Mouse (Mus musculus) embryonic facial prominence, embryonic 13.5 days (tissue): ENCODE measurements around the gene Trim72. TPM values are rescaled to one million over a fixed set of nuclear protein-coding genes. Genes with fewer than 3 reads are reported as not detected.
"Not testable (repeated sequence)": the region's sequence is repeated elsewhere in the genome, so short reads cannot be mapped to it uniquely, and the experiment has no call there.

Experiments used
- ATAC-seq: fragments of 200-750 bp; cut with Nextera tagmentation; 2 replicates; pipeline ENCODE4 v1.8.0; 2017; ENCODE audit warnings: low read depth; ENCODE audit not compliant: insufficient number of reproducible peaks, insufficient read depth, low FRiP score, low TSS enrichment
- H3K27ac ChIP-seq: fragments of 300-500 bp; sonication (generic); 2 replicates; pipeline ENCODE4 v1.5.1; 2015; ENCODE audit warnings: moderate library complexity, mild to moderate bottlenecking, inconsistent platforms
- H3K27me3 ChIP-seq: fragments of 300-500 bp; sonication (generic); 2 replicates; pipeline ENCODE4 v1.6.1; 2015; ENCODE audit warnings: mild to moderate bottlenecking, inconsistent platforms
- H3K36me3 ChIP-seq: fragments of 300-500 bp; sonication (generic); 2 replicates; pipeline ENCODE4 v1.6.1; 2015; ENCODE audit warnings: mild to moderate bottlenecking, inconsistent platforms
- H3K4me1 ChIP-seq: fragments of 300-500 bp; sonication (generic); 2 replicates; pipeline ENCODE4 v1.6.1; 2015; ENCODE audit warnings: inconsistent platforms
- H3K4me2 ChIP-seq: fragments of 300-500 bp; sonication (generic); 2 replicates; pipeline ENCODE4 v1.6.1; 2015; ENCODE audit warnings: moderate library complexity, mild to moderate bottlenecking, inconsistent platforms
- H3K4me3 ChIP-seq: fragments of 300-500 bp; sonication (generic); 2 replicates; pipeline ENCODE4 v1.5.1; 2015; ENCODE audit warnings: mild to moderate bottlenecking, inconsistent platforms
- H3K9ac ChIP-seq: fragments of 300-500 bp; sonication (generic); 2 replicates; pipeline ENCODE4 v1.6.1; 2015; ENCODE audit warnings: mild to moderate bottlenecking, inconsistent platforms
- H3K9me3 ChIP-seq: fragments of 300-500 bp; sonication (generic); 2 replicates; pipeline ENCODE4 v1.6.1; 2016; ENCODE audit warnings: inconsistent platforms
- WGBS: fragments of 180-500 bp; shearing (Covaris S2); methylation state at CpG from one replicate; pipeline ENCODE4 v1.1.7; 2015; ENCODE audit warnings: mixed read lengths; 5-methylcytosine and 5-hydroxymethylcytosine counted together
- polyA plus RNA-seq: library from polyadenylated mRNA; unstranded; fragments of >200 nt; fragmentation: Nextera tagmentation; extraction: Ambion mirVana; gene quantifications from 2 replicates; pipeline ENCODE4 v1.2.1, GENCODE M21; 2015

Trim72 gene
- polyA plus RNA-seq, 1 experiment from 2014 or later = 0.18 TPM

- H3K4me2 ChIP-seq = no peak overlapping the region
- ATAC-seq = no peak
- no peaks in the 10 kb centered on the region for H3K36me3 ChIP-seq
- H3K9me3 ChIP-seq = no peaks in the 10 kb centered on the region
- no peak overlapping the region for H3K27ac ChIP-seq
- no peaks in the 10 kb centered on the region for H3K4me1 ChIP-seq
- no peaks in the 10 kb centered on the region for H3K27me3 ChIP-seq
- no peak overlapping the region for H3K9ac ChIP-seq
- WGBS = 87% methylated on average over 5 of the region's 5 CpGs
- no peak overlapping the region for H3K4me3 ChIP-seq
Measured at GRCm38 (mm10) chr7:128032290-128032988, 28.7 kb downstream of the Trim72 start.

DNA sequence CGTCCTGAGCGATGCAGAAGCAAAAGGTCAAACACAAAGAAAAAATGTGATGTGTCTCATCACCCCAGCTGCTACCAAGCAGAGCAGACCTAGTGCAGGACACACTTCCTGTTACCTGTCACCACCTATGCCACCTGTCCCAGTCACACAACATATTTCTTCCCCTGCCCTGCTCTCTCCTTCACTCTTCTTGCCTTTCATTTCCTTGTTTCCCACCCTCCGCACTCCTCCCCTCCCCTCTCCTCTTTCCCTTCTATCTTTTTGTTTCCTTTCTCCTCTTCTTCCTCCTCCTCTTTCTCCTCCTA, 29.2 kb downstream of the Trim72 start:
- Histone ChIP-seq H3K9me3 (no peaks in the 10 kb centered on the region), H3K4me2 (no peak overlapping the region), H3K4me1 (no peaks in the 10 kb centered on the region), H3K27ac (no peak overlapping the region), H3K9ac (no peak overlapping the region), H3K4me3 (no peak overlapping the region), H3K27me3 (no peaks in the 10 kb centered on the region), H3K36me3 (no peaks in the 10 kb centered on the region)
- 92% methylated on average over 3 of the region's 3 CpGs for WGBS
- no peak for ATAC-seq

GRCm38 (mm10) chr7:128033616-128034015, 29.9 kb downstream of the Trim72 start:
- no peaks in the 10 kb centered on the region for H3K9me3 ChIP-seq
- ATAC-seq = no peak
- H3K4me2 ChIP-seq = no peak overlapping the region
- H3K27ac ChIP-seq = no peak overlapping the region
- no peak overlapping the region for H3K9ac ChIP-seq
- H3K4me1 ChIP-seq = no peaks in the 10 kb centered on the region
- H3K36me3 ChIP-seq = no peaks in the 10 kb centered on the region
- 90% methylated on average over 4 of the region's 4 CpGs for WGBS
- H3K27me3 ChIP-seq = no peaks in the 10 kb centered on the region
- no peak overlapping the region for H3K4me3 ChIP-seq

GRCm38 (mm10) chr7:128042161-128042820, 38.5 kb downstream of the Trim72 start:
- not testable (repeated sequence) for H3K9ac ChIP-seq, H3K9me3 ChIP-seq, ATAC-seq, H3K4me3 ChIP-seq, H3K36me3 ChIP-seq, H3K27ac ChIP-seq, H3K27me3 ChIP-seq, H3K4me2 ChIP-seq, H3K4me1 ChIP-seq
- WGBS = 79% methylated on average over 15 of the region's 15 CpGs

DNA sequence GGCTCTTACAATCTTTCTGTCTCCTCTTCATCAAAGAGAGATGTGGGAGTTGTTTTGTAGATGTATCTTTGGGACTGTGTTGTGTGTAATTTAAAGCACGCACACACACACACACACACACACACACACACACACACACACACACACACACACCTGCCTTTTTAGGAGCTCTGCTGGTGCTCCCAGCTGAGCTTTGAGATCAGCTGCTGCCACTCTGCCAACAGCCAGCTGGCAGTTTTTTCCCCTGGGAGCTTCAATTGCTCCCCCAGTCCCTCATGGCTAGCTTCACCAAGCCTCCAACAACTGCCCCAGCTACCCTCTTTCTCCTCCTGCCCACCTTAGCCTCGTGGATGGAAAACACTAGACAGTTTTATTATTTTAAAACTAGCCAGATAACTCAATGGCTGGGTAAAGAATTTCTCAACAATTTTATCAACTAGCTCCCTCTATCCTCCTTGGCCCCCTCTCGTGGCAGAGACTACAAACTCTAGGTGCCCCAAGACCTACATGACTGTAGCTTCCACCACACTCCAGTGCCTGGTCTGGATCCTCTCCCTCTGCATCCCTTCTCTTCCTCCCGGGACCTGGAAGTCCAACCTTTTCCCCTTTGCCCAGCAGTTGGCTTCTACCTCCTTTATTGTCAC, 40.5 kb downstream of the Trim72 start:
- Histone ChIP-seq H3K4me3 (no peak overlapping the region), H3K36me3 (no peaks in the 10 kb centered on the region), H3K27ac (no peak overlapping the region), H3K27me3 (no peaks in the 10 kb centered on the region), H3K9me3 (no peaks in the 10 kb centered on the region), H3K9ac (no peak overlapping the region), H3K4me2 (no peak overlapping the region), H3K4me1 (no peaks in the 10 kb centered on the region)
- ATAC-seq = no peak
- 64% methylated on average over 4 of the region's 4 CpGs for WGBS

DNA sequence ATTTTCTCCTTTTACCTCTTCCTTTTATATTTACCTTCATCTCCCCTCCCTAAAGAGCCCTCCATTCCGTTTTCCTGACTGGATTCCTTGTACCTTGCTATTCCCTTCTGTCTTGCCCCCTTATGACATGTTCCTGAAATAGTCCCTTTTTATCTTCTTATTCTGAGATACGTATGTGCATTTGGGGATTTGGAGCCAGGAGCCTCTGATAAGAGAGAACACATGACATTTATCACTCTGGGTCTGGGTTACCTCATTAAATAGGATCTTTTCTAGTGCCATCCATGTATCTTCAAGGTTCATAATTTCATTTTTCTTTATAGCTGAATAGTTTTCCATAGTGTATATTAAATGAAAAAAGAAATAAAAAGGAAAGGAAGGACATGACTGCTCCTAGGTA, 41.9 kb downstream of the Trim72 start:
- Histone ChIP-seq H3K36me3 (no peaks in the 10 kb centered on the region), H3K4me3 (no peak overlapping the region), H3K9ac (no peak overlapping the region), H3K4me1 (no peaks in the 10 kb centered on the region), H3K27me3 (no peaks in the 10 kb centered on the region), H3K9me3 (no peaks in the 10 kb centered on the region), H3K4me2 (no peak overlapping the region), H3K27ac (no peak overlapping the region)
- ATAC-seq = no peak
- WGBS = 66% methylated on average over 2 of the region's 2 CpGs

GRCm38 (mm10) chr7:128048819-128049218, 45.1 kb downstream of the Trim72 start:
- H3K9me3 ChIP-seq = no peaks in the 10 kb centered on the region
- no peaks in the 10 kb centered on the region for H3K27me3 ChIP-seq
- no peak overlapping the region for H3K4me3 ChIP-seq
- WGBS = 93% methylated on average over 4 of the region's 4 CpGs
- H3K27ac ChIP-seq = no peak overlapping the region
- H3K9ac ChIP-seq = no peak overlapping the region
- ATAC-seq = no peak
- no peaks in the 10 kb centered on the region for H3K4me1 ChIP-seq
- no peak overlapping the region for H3K4me2 ChIP-seq
- no peaks in the 10 kb centered on the region for H3K36me3 ChIP-seq

DNA sequence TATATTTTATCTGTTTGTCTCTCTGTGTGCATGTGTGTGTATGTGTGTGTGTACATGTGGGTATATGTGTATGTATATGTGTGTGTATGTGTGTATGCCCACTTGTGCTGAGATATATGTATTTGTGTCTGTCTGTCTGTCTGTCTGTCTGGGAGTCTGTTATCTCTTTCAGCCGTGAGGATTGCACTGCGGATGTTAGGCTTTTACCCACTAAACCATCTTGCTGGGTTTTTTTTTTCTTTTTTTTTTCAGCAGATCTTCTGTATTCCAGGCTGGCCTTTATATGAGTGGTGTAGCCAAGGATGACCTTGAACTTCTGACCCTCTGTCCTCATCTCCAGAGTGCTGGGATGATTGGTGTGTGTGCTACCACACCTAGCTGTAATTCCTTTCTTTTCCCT, 45.5 kb downstream of the Trim72 start:
- Histone ChIP-seq H3K27me3 (no peaks in the 10 kb centered on the region), H3K27ac (no peak overlapping the region), H3K4me3 (no peak overlapping the region), H3K4me1 (no peaks in the 10 kb centered on the region), H3K9ac (no peak overlapping the region), H3K36me3 (no peaks in the 10 kb centered on the region), H3K4me2 (no peak overlapping the region), H3K9me3 (no peaks in the 10 kb centered on the region)
- no peak for ATAC-seq
- WGBS = 88% methylated on average over 2 of the region's 2 CpGs

DNA sequence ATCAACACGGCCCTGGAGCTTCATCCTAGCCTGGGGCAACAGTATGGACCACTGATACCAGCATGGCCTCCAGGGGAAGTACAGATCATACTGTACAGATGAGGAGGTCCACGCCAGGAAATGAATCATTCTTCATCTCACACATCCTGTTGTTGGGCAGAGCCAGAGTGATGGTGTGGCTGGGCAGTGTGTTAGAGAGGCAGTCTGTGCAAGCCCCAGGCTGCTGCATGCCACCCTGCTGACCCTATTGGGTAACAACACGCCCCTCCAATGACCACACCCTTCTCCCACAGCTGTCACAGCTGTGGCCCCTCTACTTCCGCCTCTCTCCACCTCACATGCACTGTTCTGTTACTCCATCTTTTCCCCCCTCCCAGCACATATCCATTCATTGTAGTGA, 47.0 kb downstream of the Trim72 start:
- H3K4me3 ChIP-seq = no peak overlapping the region
- ATAC-seq = no peak
- H3K4me1 ChIP-seq = no peaks in the 10 kb centered on the region
- H3K4me2 ChIP-seq = no peak overlapping the region
- WGBS = 58% methylated on average over 4 of the region's 4 CpGs
- H3K36me3 ChIP-seq = no peaks in the 10 kb centered on the region
- H3K27me3 ChIP-seq = no peaks in the 10 kb centered on the region
- H3K9ac ChIP-seq = no peak overlapping the region
- no peak overlapping the region for H3K27ac ChIP-seq
- H3K9me3 ChIP-seq = no peaks in the 10 kb centered on the region

- no peak for ATAC-seq
Measured at GRCm38 (mm10) chr7:128053061-128053460, 49.3 kb downstream of the Trim72 start.

GRCm38 (mm10) chr7:128056917-128057444, 53.2 kb downstream of the Trim72 start:
- ATAC-seq = no peak
- H3K36me3 ChIP-seq = no peaks in the 10 kb centered on the region
- 66% methylated on average over 3 of the region's 3 CpGs for WGBS
- no peaks in the 10 kb centered on the region for H3K27me3 ChIP-seq
- no peak overlapping the region for H3K4me3 ChIP-seq
- no peak overlapping the region for H3K27ac ChIP-seq
- no peak overlapping the region for H3K4me2 ChIP-seq
- H3K9me3 ChIP-seq = no peaks in the 10 kb centered on the region
- no peak overlapping the region for H3K9ac ChIP-seq
- no peaks in the 10 kb centered on the region for H3K4me1 ChIP-seq

More at GRCm38 (mm10) chr7:128053061-128053460, 49.3 kb downstream of the Trim72 start:
- no peaks in the 10 kb centered on the region for H3K27me3 ChIP-seq
- no peak overlapping the region for H3K9ac ChIP-seq
- H3K4me3 ChIP-seq = no peak overlapping the region
- no peaks in the 10 kb centered on the region for H3K9me3 ChIP-seq
- no peak overlapping the region for H3K27ac ChIP-seq
- 76% methylated on average over 5 of the region's 5 CpGs for WGBS
- no peaks in the 10 kb centered on the region for H3K4me1 ChIP-seq
- H3K36me3 ChIP-seq = no peaks in the 10 kb centered on the region
- H3K4me2 ChIP-seq = no peak overlapping the region

DNA sequence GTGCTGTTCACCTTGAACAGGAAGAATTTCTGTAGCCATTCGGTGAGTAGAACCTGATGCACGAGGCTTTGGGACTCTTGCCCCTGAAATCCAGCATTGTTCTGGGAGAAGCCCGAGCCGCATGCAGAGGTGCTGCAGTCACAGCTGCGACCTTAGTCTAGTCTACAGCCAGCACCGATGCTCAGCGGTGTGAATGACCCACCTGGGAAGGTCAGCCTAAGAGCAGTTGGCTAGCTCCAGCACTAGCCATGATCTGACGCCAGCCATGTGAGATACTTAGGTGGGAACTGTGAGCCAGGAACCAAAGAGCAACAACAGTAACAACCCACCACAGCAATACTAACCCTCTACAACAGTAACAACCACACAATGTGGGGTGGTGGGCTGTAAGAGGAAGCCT, 54.1 kb downstream of the Trim72 start:
- H3K27me3 ChIP-seq = no peaks in the 10 kb centered on the region
- ATAC-seq = no peak
- no peak overlapping the region for H3K4me2 ChIP-seq
- no peak overlapping the region for H3K9ac ChIP-seq
- H3K4me3 ChIP-seq = no peak overlapping the region
- H3K4me1 ChIP-seq = no peaks in the 10 kb centered on the region
- no peaks in the 10 kb centered on the region for H3K36me3 ChIP-seq
- no peaks in the 10 kb centered on the region for H3K9me3 ChIP-seq
- H3K27ac ChIP-seq = no peak overlapping the region
- WGBS = 84% methylated on average over 8 of the region's 8 CpGs
